Mouse (Mus musculus) layer of hippocampus, postnatal 14 days (tissue): ENCODE data around the gene Spata2l. TPM values are rescaled to one million over a fixed set of nuclear protein-coding genes. Genes with fewer than 3 reads are reported as not detected.
"Not testable (repeated sequence)": the region's sequence is repeated elsewhere in the genome, so short reads cannot be mapped to it uniquely, and the experiment has no call there.

Source experiments
- DNase-seq, 2 experiments: peaks; one replicate each; pipeline ENCODE4 v3.0.0; 2021 to 2022; ENCODE audit warnings: low spot score in 2 of 2, mixed read lengths in 1 of 2
- long read RNA-seq, 2 experiments: library from polyadenylated mRNA; stranded (forward); transcript quantifications; one replicate each; pipeline ENCODE4 v2.0.0; 2021
- total RNA-seq, 2 experiments: library from RNA; stranded (reverse); gene quantifications; 2 replicates each; pipeline ENCODE4 v1.2.3; 2021

Spata2l gene
- total RNA-seq, result 100 to 1,000 TPM; 106 to 111 TPM
- long read RNA-seq, experiment 1, transcript Spata2l-201 (3 exons, 2,380 nt), result minor isoform, 41 of 181 reads
- long read RNA-seq, experiment 1, transcript Spata2l-202 (2 exons, 2,707 nt), result major isoform, 97 of 181 reads
- long read RNA-seq, experiment 1, partial matches to known transcripts, result 0 of 181 reads
- long read RNA-seq, experiment 1, other reads (novel, unspliced or antisense), result 41 of 181 reads
- long read RNA-seq, experiment 2, transcript Spata2l-201 (3 exons, 2,380 nt), result minor isoform, 46 of 211 reads
- long read RNA-seq, experiment 2, transcript Spata2l-202 (2 exons, 2,707 nt), result major isoform, 102 of 211 reads
- long read RNA-seq, experiment 2, partial matches to known transcripts, result 0 of 211 reads
- long read RNA-seq, experiment 2, other reads (novel, unspliced or antisense), result 63 of 211 reads

- peak; percentile 78 to 87 for DNase-seq
Observed at GRCm38 (mm10) chr8:123235520-123236497, at the start of gene Spata2l. Spata2l (minus strand) TSS chr8:123236233.

DNA sequence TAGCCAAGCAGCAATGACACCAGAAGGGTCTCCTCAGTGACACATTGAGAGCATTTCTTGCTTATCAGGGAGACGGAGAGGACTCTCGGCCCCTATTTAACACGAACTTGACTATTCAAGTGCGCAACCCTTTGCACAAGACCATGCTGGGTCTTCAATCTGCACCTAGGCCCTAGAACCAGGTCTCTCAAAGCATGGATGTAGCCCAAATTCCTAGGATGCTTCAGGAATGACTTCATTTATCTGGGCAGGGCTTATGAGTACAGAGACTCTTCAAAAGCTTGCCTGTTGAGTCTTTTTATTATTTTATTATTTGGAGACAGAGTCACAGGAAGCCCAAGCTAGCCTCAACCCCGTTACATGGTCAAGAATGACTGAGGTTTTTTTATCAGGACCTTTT is 48.5 kb upstream of the Spata2l start:
- DNase-seq, result no peak

- no peak for DNase-seq
Observed at GRCm38 (mm10) chr8:123283991-123284390, 48.0 kb upstream of the Spata2l start.

DNA sequence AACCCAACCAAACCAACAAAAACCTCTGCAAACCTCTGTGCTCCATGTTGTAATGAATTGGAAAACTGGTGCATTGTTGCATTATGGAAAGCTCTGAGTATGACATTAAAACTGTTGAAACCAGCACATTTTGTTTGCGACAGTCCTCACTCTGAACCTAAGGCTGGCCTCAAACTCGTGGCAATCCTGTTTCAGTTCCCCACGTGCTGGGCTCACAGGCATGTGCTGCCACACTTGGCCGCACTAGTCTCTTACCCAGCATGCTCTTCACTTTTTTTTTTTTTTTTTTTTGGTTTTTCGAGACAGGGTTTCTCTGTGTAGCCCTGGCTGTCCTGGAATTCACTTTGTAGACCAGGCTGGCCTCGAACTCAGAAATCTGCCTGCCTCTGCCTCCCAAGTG is 47.0 kb upstream of the Spata2l start:
- DNase-seq, result not testable (repeated sequence)

DNA sequence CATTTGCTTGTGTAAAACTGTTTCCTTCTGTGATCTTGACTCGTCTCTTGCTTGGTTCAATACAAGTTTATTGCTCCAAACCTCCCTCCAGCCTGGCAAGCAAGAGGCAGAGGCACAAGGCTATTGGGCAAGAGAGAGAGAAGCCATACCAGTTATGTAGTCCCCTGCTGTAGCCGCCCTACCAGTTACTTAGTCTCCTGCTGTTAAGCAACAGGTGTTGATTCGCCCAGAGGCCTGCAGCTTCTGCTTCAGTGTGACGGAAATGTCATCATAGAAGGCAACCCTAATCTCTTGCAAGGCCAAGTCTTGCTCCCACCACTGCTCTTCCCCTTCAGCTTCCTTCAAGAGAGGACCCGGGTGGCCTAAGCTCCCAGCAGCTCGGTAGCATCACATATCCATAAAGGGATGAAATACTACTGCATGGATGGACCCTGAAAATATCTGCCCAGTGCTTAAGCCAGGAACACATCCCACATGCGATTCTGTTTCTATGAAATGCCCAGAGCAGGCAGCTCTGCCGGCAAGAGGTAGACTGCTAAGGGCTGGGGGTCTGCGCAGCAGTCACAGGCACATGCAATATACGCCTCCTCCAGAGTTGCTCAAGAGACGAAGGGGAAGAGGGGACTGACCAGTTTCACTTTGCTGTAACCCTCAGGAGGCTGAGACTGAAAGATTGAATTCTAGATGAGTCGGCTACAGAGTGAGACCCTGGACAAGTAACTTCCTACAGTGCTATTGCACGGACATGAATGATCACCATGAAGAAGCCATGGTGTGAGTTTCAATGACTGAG is 44.5 kb upstream of the Spata2l start:
- no peak for DNase-seq

DNA sequence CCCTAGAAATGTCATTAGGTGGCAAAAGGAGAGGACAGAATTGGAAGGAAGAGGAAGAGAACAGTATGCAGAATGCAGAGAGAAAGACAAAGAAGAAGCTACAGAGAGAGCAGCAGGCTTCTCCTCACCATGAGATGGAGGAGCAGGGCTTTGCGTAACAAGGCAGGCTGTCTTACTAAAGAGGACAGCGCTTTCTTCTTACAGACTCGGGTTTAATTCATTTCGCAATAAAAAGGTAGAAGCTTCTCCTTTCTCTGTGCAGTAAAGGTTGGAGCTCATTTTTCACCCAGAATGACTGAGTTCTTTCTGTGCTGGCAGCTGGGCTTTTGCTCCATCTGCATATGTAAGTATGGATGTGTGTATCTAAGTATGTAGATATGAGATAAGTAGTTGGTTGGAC is 43.8 kb upstream of the Spata2l start:
- DNase-seq, result no peak

GRCm38 (mm10) chr8:123278445-123278844 is 42.4 kb upstream of the Spata2l start:
- no peak for DNase-seq

- DNase-seq, result no peak
Observed at GRCm38 (mm10) chr8:123275096-123275495, 39.1 kb upstream of the Spata2l start.

DNA sequence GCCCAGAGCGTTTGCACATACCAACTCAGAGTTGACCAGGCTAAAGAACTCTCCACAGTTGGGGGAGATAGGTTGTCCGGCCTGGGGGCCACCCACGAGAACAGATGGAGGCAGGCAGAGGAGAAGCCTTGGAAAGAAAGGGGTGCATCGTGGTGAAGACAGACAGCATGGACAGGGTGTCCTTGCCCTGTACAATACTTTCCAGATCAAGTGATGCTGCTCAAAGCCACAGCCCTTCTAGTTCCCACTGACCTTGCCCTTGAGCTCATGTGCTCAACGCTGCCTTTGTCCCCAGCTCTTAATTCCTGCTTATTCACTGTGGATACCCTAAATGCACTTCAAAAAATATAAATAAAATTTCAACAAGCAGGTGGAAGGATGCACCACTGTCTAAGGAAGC is 38.4 kb upstream of the Spata2l start:
- no peak for DNase-seq

- DNase-seq, result no peak
Observed at GRCm38 (mm10) chr8:123271901-123272300, 35.9 kb upstream of the Spata2l start.

DNA sequence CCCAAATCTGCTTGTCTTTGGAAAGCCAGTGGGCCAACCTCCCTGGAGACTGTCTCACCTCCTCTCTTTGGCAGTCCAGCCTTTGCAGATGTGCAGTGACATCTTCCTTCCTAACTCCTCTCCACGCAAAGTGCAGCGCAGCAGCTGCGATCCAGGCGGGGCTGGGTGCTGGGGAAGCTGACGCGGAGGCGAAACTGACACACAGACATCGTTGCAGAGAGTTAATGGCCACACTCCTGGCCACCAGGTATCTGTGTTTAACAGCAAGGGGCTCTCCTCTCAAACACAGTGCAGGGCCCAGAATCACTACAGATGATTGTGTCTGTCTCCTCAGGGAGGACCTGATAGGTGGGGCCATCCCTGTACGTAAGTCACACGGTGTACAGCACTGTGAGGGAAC is 35.1 kb upstream of the Spata2l start:
- no peak for DNase-seq

GRCm38 (mm10) chr8:123267926-123268656 is 32.1 kb upstream of the Spata2l start:
- DNase-seq, result no peak

DNA sequence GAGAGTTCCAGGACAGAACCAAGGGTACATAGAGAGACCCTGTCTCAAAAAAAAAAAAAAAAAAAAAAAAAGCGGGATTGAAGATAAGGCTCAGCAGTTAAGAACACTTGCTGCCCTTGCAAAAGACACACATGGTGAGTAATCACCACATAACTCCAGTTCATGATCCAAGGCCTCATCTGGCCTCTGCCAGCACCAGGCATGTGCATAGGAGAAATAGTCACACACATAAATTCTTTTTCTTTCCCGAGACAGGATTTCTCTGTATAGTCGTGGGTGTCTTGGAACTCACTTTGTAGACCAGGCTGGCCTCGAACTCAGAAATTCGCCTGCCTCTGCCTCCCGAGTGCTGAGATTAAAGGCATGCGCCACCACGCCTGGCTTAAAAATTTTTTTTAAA is 21.6 kb upstream of the Spata2l start:
- DNase-seq, result not testable (repeated sequence)

DNA sequence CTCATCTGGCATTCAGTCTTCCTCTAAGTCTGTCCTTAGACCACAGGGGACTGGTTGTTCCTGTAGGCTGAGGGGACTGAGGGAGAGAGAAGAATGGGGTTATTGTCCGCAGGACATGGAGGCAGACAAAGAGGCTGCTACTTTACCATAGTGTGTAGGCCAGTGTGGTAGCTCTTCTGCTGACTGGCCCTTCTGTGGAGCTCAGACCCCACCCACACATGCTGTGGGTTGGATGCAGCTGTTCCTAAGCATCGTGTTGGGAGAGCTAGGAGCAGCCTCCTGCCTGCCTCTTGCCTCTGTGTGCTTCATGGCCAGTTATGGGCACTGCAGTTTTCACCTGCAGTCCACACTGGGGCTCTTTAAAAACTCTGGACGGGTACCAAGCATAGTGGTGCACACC is 21.1 kb upstream of the Spata2l start:
- DNase-seq, result no peak

DNA sequence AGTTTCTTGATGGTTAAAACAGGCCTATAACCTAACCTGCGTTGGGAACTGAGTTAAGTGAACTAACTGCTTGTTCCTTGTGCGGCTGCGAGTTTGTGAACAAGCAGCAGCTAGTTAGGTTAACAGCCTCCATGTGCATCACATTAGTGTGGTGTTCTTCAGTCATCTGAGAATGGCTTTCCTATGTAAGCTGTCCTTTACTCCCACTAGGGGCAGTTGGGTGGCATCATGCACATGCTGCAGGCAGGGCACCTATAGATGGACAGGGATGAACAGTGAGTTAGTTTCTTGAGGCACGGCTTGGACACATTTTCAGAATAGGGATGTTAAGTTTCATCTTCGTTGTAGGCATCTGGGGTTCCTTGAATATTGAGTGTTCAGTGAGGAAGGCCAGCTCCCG is 19.1 kb upstream of the Spata2l start:
- no peak for DNase-seq

DNA sequence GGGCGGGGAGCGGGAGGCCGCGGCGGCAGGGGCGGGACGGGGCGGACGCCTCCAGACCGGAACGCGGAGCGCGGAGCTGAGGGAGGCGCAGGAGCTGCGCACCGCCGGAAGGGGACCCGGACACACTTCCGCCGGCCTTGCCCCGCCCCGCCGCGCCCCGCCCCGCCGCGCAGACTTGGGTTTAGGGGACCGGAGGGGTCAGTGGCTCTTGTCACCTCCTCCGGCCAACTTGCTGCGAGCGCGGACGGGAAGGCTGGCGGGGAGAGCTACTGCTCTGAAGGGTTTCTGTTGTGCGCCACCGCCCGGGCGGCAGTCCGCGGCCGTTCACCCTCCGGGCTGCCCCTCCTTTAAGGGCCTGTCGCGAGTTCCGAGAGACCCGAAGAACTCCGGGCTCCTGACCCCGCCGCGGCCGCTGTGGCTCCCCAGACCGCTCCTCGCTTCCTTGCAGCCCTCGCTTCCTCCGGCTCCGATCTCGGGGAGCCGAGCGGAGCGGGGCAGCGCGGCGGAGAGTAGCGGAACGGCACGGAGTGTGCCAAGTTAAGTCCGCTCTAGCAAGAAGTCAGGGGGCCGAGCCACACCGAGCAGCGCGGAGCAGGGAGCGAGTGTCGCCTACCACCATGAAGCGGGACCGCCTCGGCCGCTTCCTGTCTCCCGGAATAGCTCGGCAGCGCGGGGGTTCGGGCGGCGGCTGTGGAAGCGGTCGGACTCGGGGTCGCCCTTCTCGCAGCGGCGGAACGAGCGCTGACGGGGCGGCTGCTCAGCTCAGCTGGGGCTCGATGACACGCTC is 18.3 kb upstream of the Spata2l start, which contains the start of the genes Zfp276 and Vps9d1:
Zfp276 (plus strand) TSS at position 97 of the 787 bp plus-strand sequence.
Vps9d1 (minus strand) TSS at position 250 of the 787 bp plus-strand sequence.
- DNase-seq, result peak; percentile 75 to 81

DNA sequence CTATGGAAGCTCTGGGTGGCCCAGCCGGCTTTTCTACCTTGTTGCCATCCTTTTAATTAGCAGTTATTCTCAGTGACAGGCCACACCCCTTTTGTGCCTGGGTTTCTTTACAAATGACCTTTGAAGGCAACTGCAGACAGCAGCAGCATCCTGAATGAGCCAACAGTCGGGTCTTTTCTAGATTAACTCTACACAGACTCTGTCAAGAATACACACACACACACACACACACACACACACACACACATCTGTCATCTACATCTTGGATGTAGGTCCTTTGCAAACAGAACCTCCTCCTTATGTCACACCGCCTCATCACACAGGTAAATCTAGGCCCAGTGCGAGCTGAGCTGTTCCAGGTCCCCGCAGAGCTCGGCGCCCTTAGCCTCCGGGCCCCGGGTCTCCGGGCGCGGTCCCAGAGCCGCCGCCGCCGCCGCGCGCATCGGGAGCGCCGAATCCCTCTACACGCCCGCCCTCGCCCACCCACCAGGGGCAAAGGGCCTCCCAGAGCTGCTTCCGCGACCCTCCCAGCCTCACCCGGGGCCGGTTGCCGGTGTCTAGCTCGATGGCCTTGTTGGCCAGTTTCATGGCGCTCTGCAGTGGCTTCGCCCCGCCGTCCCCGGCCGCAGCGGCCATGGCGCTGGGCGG is 17.5 kb upstream of the Spata2l start:
- no peak for DNase-seq

- no peak for DNase-seq
Observed at GRCm38 (mm10) chr8:123252925-123253324, 16.9 kb upstream of the Spata2l start.

DNA sequence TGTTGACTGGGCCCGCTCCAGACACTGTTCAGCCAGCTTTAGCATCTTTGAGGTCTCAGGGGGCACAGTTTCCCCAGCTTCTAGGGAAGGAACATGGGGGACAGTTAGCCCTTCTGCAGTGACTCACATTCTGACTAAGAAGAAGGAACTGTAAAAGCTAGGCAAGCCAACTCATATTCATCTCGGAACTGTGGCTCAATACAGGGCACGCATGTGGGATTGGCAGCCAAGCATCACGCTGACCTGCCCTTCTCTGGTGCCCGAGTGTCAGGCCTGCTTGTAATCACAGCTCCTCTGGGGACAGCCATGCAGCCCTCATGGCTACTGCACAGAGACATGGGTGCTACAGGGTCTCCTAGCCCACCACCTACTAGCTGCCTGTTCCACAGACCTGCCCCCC is 14.9 kb upstream of the Spata2l start:
- DNase-seq, result no peak
